Mouse (Mus musculus) megakaryocyte progenitor cell, adult 5-6 weeks (primary cell): ENCODE results near the gene Msln. TPM values are rescaled to one million over a fixed set of nuclear protein-coding genes. Genes with fewer than 3 reads are reported as not detected.

Experiments used
- ATAC-seq: replicated peaks from 2 replicates; pipeline ENCODE4 v1.8.0; 2016; ENCODE audit warnings: mild to moderate bottlenecking, moderate TSS enrichment, inconsistent platforms; ENCODE audit not compliant: poor library complexity
- total RNA-seq, 2 experiments: library from RNA; stranded (forward) in 1 of 2; stranded (reverse) in 1 of 2; fragments of 157-497, 149-512 nt in 1 of 2; fragments of 200-1000 nt in 1 of 2; gene quantifications; 2 replicates each; pipeline versions ENCODE4 v1.2.3 to v1.2.4; 2015 to 2017

The Msln gene
- total RNA-seq (2015) = 0.46 TPM in 1 of 2 replicates, not detected in the other
- not detected in 2 replicates for total RNA-seq (2017)

GRCm38 (mm10) chr17:25754241-25754640 lies at the start of gene Msln:
Gene Msln (minus strand): TSS chr17:25754378.
- no peak for ATAC-seq

GRCm38 (mm10) chr17:25802825-25803517 lies 48.8 kb upstream of the Msln start:
- ATAC-seq = no peak

- peak; percentile 82 for ATAC-seq
These were observed 46.9 kb upstream of the Msln start for GRCm38 (mm10) chr17:25801029-25801428.

GRCm38 (mm10) chr17:25796951-25797369 lies 42.8 kb upstream of the Msln start, which contains the start of gene Metrn:
Gene Metrn (minus strand): TSS chr17:25797136.
- peak; percentile 78 for ATAC-seq

- ATAC-seq = no peak
These were observed 42.1 kb upstream of the Msln start for GRCm38 (mm10) chr17:25796211-25796771.

GRCm38 (mm10) chr17:25795609-25796092 lies 41.5 kb upstream of the Msln start, which contains the start of gene AC134908.4:
Gene AC134908.4 (minus strand): TSS chr17:25795659.
- no peak for ATAC-seq

- ATAC-seq = no peak
These were observed 40.8 kb upstream of the Msln start for GRCm38 (mm10) chr17:25794998-25795397.

- no peak for ATAC-seq
These were observed 40.0 kb upstream of the Msln start for GRCm38 (mm10) chr17:25794197-25794596.

- ATAC-seq = peak; percentile 57
These were observed 38.4 kb upstream of the Msln start, which contains the start of gene Fam173a for GRCm38 (mm10) chr17:25792615-25793014. Gene Fam173a (minus strand): TSS chr17:25792901.

- ATAC-seq = peak; percentile 65
These were observed 37.8 kb upstream of the Msln start for GRCm38 (mm10) chr17:25791843-25792527.

- no peak for ATAC-seq
These were observed 37.2 kb upstream of the Msln start for GRCm38 (mm10) chr17:25791320-25791842.

GRCm38 (mm10) chr17:25786781-25787504 lies 32.8 kb upstream of the Msln start:
- ATAC-seq = no peak

- ATAC-seq = no peak
These were observed 32.1 kb upstream of the Msln start, which contains the start of gene Ccdc78 for GRCm38 (mm10) chr17:25786280-25786679. Gene Ccdc78 (plus strand): TSS chr17:25786580.

GRCm38 (mm10) chr17:25785281-25785745 lies 31.1 kb upstream of the Msln start, which contains the start of gene Haghl:
Gene Haghl (minus strand): TSS chr17:25785673.
- peak; percentile 87 for ATAC-seq

GRCm38 (mm10) chr17:25783861-25784574 lies 29.8 kb upstream of the Msln start:
- no peak for ATAC-seq

- no peak for ATAC-seq
These were observed 28.9 kb upstream of the Msln start for GRCm38 (mm10) chr17:25783086-25783485.

- no peak for ATAC-seq
These were observed 27.2 kb upstream of the Msln start for GRCm38 (mm10) chr17:25781339-25781738.

- no peak for ATAC-seq
These were observed 23.8 kb upstream of the Msln start for GRCm38 (mm10) chr17:25777948-25778347.

GRCm38 (mm10) chr17:25775318-25776062 lies 21.3 kb upstream of the Msln start:
- no peak for ATAC-seq
